Mouse (Mus musculus): ENCODE data around the gene Olfr156.

Gene Olfr156

DNA sequence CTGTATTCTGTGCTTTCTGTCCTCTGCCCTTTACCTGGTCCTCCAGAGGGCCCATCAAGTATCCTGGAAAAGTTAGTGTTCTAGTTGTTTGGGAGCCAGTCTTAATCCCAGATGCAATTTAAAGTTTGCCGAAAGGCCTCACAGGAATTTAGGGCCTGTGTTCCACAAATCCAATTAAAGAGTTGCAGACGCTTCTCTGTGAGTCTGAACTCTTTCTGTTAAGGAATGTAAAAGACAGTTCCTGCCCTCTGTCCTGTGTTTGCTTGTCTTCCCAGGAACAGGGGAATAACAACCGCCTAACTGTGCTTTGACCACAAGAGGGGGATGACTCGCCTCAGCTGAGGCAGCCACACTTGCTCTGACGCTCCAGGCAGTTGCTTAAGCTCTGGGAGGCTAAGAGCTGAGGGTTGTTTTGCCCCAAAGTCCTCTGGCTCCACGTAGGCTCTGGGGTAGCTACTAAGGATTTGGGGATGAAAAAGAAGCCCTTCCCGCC lies at the start of gene Olfr156:
TSS of gene Olfr156 (minus strand) at position 51 of the 493 bp plus-strand sequence.
- TF ChIP-seq GATA4 (IDR thresholded peaks at IDR 0.05; ENCODE audit: insufficient replicate concordance, low read length): no peak

GRCm38 (mm10) chr4:43869821-43870220 lies 46.1 kb upstream of the Olfr156 start:
- no peak for TF ChIP-seq GATA4 (IDR thresholded peaks at IDR 0.05; ENCODE audit: insufficient replicate concordance, low read length)

DNA sequence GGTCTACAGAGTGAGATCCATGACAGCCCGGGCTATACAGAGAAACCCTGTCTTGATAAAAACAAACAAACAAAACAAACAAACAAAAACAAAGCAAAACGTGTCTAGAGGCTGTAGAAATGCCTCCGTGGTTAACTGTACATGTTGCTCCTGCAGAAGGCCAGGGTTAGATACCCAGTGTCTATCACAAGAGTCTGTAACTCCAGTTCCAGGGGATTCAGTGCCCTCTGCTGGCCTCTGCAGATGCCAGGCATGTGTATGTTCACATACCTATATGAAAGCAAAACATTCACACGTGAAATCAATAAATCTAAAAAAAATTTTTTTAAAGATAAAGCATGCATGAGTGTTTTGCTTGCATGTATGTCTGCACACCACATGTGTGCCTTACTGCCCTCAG lies 39.6 kb upstream of the Olfr156 start:
- TF ChIP-seq GATA4 (IDR thresholded peaks at IDR 0.05; ENCODE audit: insufficient replicate concordance, low read length): no peak

GRCm38 (mm10) chr4:43860744-43861519 lies 37.2 kb upstream of the Olfr156 start:
- no peak for TF ChIP-seq GATA4 (IDR thresholded peaks at IDR 0.05; ENCODE audit: insufficient replicate concordance, low read length)

DNA sequence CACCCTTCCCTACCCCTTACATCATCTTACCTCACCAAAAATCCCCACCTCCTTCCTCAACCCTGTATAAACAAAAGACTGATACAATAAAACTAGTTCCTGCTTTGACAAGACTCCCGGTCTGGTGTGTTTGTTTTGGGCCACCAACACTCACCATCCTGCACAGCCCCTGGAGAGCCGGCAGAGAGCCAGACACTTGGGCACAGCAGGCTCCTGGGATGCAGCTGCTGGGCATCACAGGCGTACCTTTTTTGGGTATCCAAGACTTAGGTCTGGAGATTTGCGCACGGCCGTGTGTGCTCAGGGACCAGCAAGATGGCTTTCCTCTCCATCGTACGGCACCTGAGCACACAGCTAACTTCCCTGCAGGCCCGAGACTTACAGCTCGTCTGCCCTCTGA lies 36.2 kb upstream of the Olfr156 start:
- no peak for TF ChIP-seq GATA4 (IDR thresholded peaks at IDR 0.05; ENCODE audit: insufficient replicate concordance, low read length)

DNA sequence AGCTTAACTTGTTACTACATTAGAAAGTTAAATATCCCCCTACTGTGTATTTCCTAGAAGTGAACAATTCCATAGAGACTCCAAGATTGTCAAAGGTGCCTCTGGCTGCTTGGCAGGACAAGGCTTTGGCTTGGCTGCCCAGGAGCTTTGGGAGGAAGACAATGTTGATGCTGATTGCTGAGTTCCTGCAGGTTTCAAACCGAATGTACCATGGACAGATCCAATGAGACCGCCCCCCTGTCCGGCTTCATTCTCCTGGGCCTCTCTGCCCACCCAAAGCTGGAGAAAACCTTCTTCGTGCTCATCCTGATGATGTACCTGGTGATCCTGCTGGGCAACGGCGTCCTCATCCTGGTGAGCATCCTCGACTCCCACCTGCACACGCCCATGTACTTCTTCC lies 30.4 kb upstream of the Olfr156 start:
- no peak for TF ChIP-seq GATA4 (IDR thresholded peaks at IDR 0.05; ENCODE audit: insufficient replicate concordance, low read length)

GRCm38 (mm10) chr4:43851265-43851664 lies 27.6 kb upstream of the Olfr156 start, which contains the start of gene Olfr155:
TSS of gene Olfr155 (plus strand) at chr4:43851565.
- no peak for TF ChIP-seq GATA4 (IDR thresholded peaks at IDR 0.05; ENCODE audit: insufficient replicate concordance, low read length)

GRCm38 (mm10) chr4:43840101-43840500 lies 16.4 kb upstream of the Olfr156 start, which contains the start of gene Olfr157:
TSS of gene Olfr157 (minus strand) at chr4:43840201.
- TF ChIP-seq GATA4 (IDR thresholded peaks at IDR 0.05; ENCODE audit: insufficient replicate concordance, low read length): no peak

- TF ChIP-seq GATA4 (IDR thresholded peaks at IDR 0.05; ENCODE audit: insufficient replicate concordance, low read length): no peak
These were observed 14.6 kb upstream of the Olfr156 start for GRCm38 (mm10) chr4:43838326-43838725.

DNA sequence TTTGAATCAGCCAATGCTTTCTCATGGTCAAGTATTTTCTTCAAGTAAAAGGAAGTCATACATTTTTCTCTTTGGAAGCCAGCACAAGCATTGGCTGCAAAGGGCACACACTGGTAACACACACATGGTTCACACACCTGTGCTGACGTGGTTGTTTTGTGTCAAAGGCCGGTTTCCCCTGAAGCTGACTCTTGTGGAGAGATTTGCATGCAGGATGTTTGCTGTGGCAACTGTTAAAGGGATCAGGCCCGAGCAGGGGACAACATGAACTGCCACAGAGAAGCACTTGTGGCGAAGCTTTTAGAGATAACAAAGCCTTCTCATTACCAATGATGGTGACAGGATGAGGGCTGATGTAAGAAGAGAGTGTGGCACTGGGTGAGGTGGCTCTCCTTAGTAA lies 11.1 kb upstream of the Olfr156 start:
- TF ChIP-seq GATA4 (IDR thresholded peaks at IDR 0.05; ENCODE audit: insufficient replicate concordance, low read length): no peak

- no peak for TF ChIP-seq GATA4 (IDR thresholded peaks at IDR 0.05; ENCODE audit: insufficient replicate concordance, low read length)
These were observed 10.1 kb upstream of the Olfr156 start for GRCm38 (mm10) chr4:43833752-43834151.

DNA sequence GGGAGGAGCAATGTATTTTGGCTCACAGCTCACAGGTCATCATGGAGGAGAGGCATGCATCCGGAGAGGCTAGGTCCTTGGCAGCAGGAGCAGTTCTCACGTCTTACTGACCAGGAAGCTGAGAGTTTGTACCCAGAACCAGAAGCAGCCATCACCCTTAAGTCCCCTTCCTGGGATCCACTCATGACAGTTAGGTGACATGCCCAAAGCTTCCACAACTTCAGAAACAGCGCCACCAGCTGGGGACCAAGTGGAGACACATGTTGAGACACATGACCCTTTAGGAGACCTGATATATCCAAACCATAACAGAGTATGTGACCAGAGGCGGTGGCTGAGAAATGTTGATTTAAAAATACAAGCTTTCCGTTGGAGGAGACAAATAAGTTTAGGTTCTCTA lies 8.3 kb upstream of the Olfr156 start:
- no peak for TF ChIP-seq GATA4 (IDR thresholded peaks at IDR 0.05; ENCODE audit: insufficient replicate concordance, low read length)

DNA sequence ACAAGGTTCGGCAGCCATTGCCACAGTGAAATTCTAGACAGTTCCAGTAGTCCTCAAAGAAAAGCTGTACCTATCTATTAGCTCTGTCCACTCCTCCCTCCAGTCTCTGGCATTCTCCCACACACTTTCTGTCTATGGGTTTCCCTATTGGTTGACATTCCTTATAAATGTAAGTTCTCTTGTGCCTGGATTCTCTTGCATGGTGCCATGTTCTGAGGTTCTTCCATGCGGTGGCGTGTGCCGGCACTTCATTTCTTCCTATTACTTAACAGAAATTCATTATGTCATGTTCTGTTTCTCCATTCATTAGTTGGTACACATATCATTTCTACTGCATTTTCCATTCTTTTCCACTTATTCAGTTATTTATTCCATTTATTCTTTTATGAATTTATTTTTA lies 5.1 kb upstream of the Olfr156 start:
- TF ChIP-seq GATA4 (IDR thresholded peaks at IDR 0.05; ENCODE audit: insufficient replicate concordance, low read length): no peak

DNA sequence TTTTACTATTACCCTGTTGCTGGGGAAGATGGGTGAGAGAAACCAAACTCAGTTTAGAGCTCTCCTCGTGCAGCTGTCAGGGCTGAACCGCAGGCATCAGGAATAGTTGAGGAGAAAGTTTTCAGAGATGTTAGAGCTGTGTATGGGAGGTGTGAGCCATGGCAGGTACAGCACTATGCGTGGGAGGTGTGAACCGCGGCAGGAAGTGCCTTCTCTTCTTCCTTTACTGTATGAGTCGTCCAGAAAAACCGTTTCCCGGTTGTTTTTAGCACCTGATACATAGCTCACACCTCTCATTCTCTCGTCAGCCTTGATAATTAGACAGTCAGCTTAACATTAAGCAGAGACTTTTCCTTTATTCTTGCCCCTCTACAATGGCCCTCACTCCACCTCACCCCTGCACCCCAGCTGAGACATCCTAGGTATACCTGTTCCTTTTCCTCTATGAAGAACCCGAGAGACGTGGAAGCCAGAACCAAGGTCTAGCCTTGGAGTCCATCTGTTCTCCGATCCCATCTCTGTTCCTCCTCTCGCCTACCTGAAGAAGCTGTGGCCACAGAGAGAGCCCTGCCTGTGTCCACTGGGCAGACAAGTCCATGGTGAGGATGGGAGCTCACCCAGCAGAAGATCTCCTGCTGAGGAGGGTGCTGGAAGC lies 672 bp downstream of the Olfr156 start:
- no peak for TF ChIP-seq GATA4 (IDR thresholded peaks at IDR 0.05; ENCODE audit: insufficient replicate concordance, low read length)

DNA sequence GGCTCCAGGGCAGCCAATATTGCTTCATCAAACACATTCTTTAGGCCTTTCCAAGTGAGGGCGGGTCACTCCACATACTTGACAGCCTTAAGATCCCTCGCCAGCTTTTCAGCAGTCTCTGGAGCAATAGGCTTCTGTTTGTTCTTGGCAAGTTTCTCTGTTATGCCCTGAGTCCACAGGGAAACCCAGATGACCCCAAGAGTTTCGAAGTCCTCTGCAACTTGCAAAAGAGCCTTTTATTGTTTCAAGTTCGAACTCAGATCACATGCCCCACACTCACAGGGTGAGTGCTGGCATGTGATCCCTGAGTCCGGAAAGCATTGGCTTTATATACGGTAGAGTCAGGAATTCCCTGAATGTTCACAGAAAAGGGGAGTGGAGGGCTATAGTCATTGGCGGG lies 24.8 kb downstream of the Olfr156 start:
- no peak for TF ChIP-seq GATA4 (IDR thresholded peaks at IDR 0.05; ENCODE audit: insufficient replicate concordance, low read length)

GRCm38 (mm10) chr4:43795296-43795695 lies 28.4 kb downstream of the Olfr156 start:
- TF ChIP-seq GATA4 (IDR thresholded peaks at IDR 0.05; ENCODE audit: insufficient replicate concordance, low read length): no peak
